Mouse (Mus musculus): ENCODE results near the gene Vps53.
A peak's percentile ranks its signal among the peaks of the same experiment; 100 is the strongest.

Vps53 gene

GRCm38 (mm10) chr11:76167079-76167765 lies 12.2 kb downstream of the Vps53 start:
- peak; percentile 93 for DNase-seq

GRCm38 (mm10) chr11:76166657-76167056 lies 12.8 kb downstream of the Vps53 start:
- DNase-seq = peak; percentile 85

- DNase-seq = no peak
Measured at GRCm38 (mm10) chr11:76160251-76160650, 19.2 kb downstream of the Vps53 start.

GRCm38 (mm10) chr11:76158375-76158774 lies 21.1 kb downstream of the Vps53 start:
- no peak for DNase-seq

- no peak for DNase-seq
Measured at GRCm38 (mm10) chr11:76154861-76155260, 24.6 kb downstream of the Vps53 start.

GRCm38 (mm10) chr11:76154200-76154599 lies 25.2 kb downstream of the Vps53 start:
- DNase-seq = no peak

- DNase-seq = no peak
Measured at GRCm38 (mm10) chr11:76153236-76153951, 26.1 kb downstream of the Vps53 start.

GRCm38 (mm10) chr11:76150980-76151379 lies 28.5 kb downstream of the Vps53 start:
- no peak for DNase-seq

GRCm38 (mm10) chr11:76148055-76149008 lies 31.1 kb downstream of the Vps53 start:
- no peak for DNase-seq

- DNase-seq = peak; percentile 82
Measured at GRCm38 (mm10) chr11:76146187-76147010, 33.0 kb downstream of the Vps53 start.

GRCm38 (mm10) chr11:76145169-76145568 lies 34.3 kb downstream of the Vps53 start:
- no peak for DNase-seq

GRCm38 (mm10) chr11:76144386-76144785 lies 35.1 kb downstream of the Vps53 start:
- peak; percentile 83 for DNase-seq

- no peak for DNase-seq
Measured at GRCm38 (mm10) chr11:76137996-76138395, 41.5 kb downstream of the Vps53 start.

- peak; percentile 40 for DNase-seq
Measured at GRCm38 (mm10) chr11:76135641-76136437, 43.6 kb downstream of the Vps53 start.

- DNase-seq = peak; percentile 99
Measured at GRCm38 (mm10) chr11:76130859-76131258, 48.6 kb downstream of the Vps53 start.

- DNase-seq = peak; percentile 90
Measured at GRCm38 (mm10) chr11:76125386-76125785, 54.1 kb downstream of the Vps53 start.

- DNase-seq = peak; percentile 45
Measured at GRCm38 (mm10) chr11:76123517-76123916, 55.9 kb downstream of the Vps53 start.

GRCm38 (mm10) chr11:76122571-76122970 lies 56.9 kb downstream of the Vps53 start:
- DNase-seq = peak; percentile 42

- DNase-seq = peak; percentile 71
Measured at GRCm38 (mm10) chr11:76121086-76121485, 58.4 kb downstream of the Vps53 start.

GRCm38 (mm10) chr11:76120407-76120901 lies 59.0 kb downstream of the Vps53 start:
- peak; percentile 94 for DNase-seq

GRCm38 (mm10) chr11:76110416-76110815 lies 69.0 kb downstream of the Vps53 start:
- peak; percentile 48 for DNase-seq
